Mouse (Mus musculus): Measurements from ENCODE around the gene Grsf1.
A peak's percentile ranks its signal among the peaks of the same experiment; 100 is the strongest.

Gene Grsf1

DNA sequence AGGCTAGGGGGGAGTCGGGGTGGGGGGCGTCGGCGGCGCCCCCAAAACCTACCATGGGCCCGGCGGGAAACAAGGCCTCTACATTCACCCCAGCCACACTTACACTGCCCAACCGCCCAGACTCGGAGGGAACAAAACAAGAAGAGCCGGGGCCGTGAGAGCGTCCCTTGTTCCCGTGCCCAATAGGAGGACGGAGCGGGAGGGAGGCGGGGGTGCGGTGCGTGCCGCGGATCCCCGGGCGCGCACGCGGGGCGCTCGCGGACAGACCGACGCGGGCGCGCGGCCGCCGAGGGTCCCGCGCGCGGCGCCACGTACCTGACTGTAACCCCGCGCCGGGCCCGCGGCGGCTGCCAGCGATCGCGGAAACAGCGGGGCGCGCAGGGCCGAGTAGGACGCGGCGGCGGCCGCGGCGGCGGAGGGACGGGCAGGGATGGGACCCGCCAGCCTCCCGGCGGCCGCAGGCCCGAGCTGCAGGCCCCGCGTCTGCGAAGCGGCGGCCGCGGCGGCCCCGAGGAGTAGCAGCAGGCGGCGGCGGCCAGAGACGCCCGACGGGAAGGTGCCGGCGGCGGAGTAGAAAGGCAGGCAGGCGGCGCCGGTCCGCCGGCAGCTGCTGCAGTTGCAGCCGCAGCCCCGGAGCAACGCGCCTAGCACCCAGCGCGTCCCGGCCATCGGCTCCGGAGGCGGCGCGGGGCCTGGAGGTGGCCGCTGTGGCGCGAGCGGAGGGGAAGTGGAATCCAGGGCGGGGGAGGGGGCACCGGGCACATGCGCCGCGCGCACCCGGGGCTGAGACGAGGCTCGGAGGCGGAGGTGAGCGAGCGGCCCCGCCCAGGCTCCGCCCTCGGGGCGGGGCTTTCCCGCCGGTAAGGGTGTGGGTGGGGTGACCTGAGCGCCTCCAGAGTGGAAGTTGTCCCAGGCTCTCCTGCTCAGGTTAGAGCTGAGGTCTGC is at the start of gene Grsf1:
Gene Grsf1 (minus strand): TSS at position 729 of the 945 bp plus-strand sequence.
- peak; percentile 93 to 95 for DNase-seq

DNA sequence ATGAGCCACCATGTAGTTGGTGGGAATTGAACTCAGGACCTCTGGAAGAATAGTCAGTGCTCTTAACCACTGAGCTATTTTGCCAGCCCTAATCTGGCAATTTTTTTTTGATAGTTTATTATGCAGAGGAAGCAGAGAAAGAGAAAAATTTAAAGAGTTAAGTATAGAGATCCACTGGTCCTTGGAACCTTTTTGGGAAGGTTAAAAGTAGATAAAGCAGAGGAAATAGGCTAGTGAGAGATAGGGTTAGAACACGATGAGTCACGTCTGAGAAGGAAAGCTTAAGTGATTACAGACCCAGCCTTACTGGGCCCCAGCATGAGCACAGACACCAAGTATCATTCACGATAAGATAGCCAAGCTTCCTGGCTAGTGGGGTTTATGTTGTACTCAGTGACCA is 48.1 kb upstream of the Grsf1 start:
- no peak for DNase-seq

DNA sequence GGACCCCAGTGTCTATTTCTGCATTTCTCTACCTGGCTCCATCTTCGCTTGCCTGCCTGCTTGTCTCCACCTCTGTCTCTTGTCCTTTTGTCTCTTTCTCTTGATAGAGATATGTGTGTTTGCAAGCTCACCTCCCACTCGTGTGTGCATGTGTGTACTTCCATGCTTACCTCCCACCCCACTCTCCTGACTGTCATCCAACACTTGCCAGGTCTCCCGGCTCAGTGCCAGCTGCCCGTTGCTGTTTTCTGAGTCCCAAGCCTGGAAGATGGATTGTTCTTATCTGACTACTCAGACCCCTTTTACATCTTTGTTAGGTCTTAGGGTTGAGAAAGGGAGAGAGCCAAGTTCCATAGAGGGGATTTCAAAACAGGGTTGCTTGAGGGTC is 46.2 kb upstream of the Grsf1 start:
- peak in 1 of 2 experiments; percentile 17 for DNase-seq

DNA sequence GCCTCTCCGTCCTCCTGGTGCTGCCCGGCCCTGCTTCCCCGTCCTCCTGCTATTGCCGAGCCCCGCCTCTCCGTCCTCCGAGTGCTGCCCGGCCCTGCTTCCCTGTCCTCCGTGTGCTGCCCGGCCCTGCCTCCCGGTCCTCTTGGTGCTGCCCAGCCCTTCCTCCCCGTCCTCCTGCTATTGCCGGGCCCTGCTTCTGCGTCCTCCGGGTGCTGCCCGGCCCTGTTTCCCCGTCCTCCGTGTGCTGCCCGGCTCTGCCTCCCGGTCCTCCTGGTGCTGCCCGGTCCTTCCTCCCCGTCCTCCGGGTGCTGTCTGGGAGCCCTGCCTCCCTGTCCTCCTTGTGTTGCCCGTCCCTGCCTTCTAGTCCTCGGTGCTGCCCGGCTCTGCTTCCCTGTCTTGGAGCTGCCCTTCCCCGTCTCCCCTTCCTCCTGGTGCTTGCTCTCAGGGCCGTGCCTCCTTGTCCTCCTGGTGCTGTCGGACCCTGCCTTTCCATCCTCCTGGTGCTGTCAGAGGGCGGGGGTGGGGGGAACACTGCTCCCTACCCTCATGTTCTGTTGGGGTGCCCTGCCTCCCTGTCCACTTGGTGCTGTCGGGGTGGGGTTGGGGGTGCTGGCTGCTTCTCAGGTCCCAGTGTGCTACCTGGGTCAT is 45.7 kb upstream of the Grsf1 start:
- DNase-seq: peak; percentile 66 to 67

DNA sequence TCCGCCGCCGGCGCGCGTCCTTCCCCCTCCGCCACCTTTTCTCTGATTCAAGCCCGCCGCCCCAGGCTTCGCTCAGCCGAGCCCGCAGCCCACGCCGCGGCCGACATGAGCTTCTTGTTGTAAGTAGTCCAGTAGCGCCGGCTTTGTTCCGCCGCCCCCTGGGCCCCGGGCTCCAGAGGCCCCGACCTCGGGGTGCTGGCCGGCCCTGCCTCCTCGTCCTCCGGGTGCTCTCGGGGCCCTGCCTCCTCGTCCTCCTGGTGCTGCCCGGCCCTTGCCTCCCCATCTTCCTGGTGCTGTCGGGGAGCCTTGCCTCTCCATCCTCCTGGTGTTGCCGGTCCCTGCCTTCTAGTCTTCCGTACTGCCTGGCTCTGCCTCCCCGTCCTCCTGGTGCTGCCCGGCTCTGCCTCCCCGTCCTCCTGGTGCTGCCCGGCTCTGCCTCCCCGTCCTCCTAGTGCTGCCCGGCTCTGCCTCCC is 45.1 kb upstream of the Grsf1 start:
- peak in 1 of 2 experiments; percentile 10 for DNase-seq

DNA sequence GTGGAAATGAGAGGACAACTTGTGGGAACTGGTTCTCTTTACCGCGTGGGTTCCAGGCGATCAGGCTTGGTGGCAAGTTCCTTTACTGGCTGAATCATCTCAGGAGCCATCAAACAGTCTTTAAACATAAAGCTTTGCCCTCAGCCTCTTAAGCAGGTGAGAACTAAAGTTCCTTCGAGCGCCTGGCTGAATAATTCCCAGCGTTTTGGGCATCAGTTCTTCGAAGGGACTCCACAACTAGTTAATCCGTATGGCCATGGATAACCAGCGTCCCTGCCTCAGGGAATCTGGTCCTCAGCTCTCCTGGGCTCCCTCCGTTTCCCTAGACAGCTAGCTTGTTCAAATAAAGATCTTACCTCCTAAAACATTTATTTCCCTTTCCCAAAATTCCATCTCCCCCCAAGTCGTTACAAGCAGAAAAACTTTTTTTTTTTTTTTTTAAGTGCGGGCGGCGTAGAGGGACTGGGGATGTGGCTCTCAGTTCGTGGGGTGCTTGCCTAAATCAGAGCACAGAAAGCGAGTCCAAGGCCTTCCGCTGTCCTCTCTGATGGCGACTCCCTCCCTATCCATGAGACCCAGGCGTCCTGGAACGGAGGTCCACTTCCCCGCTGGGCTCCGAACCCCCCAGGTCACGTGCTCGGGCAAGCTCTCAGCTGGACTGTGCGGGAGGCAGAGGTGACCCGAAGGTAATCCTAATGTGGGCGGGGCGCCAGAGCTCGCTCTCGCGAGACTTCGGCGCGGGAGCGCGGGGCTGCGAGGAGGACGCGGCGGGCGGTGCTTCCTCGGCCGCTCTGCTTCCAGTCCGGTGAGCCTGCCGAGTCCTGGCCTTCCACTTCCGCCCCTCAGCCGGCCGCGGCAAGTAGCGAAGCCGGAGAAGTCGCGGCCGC is 44.4 kb upstream of the Grsf1 start, which contains the start of gene Mob1b:
Gene Mob1b (plus strand): TSS at position 740 of the 887 bp plus-strand sequence.
- DNase-seq: peak; percentile 97 to 98

DNA sequence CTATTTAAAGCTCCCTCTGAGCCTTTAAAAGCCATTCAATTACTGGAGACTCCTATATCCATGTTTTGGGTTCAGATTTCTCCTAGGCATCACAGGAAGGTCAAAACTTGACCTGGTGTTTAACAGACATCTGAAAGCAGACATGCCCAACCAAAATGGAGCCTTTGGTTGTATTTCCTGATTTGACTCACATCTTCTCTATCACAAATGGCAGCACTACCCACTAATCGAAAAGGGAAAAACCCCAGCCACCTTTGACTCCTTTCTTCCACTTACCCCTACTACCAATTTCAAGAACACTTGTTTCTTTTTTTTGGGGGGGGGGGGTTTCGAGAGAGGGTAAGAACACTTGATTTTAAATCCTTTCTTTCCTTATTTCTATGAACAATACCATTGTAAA is 41.0 kb upstream of the Grsf1 start:
- no peak for DNase-seq

DNA sequence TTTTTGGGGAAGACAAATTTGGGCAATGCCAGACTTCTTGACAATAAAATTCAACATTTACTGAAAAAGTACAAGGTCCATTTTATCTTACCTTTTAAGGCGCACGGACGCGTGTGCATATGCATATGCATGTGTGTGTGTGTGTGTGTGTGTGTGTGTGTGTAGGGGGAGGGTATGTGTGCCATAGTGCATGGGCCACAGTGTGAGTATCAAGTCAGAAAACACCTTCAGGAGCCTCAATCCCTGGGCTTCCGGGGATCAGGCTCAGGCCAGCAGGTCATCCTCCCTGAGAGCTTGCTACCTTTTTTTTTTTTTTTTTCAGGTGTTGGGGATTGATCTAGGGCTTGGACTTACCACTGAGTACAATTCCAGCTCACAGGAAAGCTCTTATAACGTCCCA is 36.4 kb upstream of the Grsf1 start:
- DNase-seq: no peak

DNA sequence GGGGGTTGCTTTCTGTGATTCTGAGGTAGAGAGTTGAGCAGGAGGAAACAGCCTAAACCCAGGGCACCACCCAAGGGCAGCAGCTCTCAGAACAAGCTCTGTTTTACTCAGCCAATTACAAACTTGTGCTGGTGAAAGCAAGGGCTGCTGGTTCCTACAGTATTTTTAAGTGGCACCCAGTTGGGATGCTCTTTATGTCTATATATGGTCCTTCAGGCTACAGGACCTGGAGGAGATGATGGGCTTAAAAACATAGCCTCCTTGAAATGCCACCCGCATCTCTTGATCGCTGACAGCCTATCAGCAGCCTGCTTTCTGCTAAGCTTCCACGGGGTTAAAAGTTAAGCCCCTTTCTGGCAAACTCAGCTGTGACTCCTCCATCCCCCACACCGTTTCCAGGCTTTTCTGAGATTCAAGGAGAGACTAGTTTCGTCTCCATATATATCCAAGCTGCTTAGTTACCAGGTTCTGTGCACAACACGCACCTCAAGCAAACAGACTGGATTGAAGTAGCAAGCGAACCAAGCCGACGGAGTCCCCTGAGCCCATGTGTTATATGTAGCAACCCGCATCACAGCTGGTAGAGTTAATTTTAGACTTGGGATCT is 35.8 kb upstream of the Grsf1 start:
- DNase-seq: peak in 1 of 2 experiments; percentile 15

DNA sequence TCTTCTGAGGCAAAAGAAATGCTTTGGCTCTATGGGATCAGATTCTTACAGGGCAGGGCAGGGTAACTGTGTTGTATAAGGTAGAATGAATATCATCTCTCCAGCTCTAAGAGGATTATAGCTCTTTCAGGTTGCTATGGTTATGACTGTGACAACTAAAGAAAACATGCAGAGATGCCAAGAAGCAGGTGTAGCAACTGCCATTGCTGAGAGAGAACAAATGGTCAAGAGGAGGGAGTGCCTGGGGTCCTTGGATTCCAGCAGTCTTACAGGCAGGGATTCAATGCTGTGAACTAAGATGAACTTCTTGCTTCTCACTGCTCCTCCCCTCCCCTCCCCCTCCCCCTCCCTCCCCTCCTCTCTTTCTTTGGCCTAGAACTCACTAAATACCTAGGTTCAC is 35.2 kb upstream of the Grsf1 start:
- DNase-seq: peak; percentile 66 to 76

DNA sequence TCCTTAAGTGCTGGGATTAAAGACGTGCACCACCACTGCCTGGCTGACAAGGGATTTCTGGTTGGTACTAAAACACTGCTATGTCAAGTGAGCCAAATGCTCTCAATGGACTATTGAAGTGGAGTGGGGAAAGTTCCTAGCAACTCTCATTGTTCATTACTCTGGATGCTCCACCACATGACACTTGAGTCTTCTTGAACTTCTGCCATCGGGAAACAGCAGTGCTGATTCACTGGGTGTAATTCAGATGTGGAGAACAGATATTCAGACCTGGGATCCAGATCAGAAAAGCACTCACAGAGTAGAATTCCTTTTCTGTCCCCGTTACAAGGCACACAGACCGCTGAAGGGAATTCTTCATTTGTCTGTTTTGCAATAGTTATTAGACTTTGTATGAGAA is 27.6 kb upstream of the Grsf1 start:
- DNase-seq: peak in 1 of 2 experiments; percentile 46

DNA sequence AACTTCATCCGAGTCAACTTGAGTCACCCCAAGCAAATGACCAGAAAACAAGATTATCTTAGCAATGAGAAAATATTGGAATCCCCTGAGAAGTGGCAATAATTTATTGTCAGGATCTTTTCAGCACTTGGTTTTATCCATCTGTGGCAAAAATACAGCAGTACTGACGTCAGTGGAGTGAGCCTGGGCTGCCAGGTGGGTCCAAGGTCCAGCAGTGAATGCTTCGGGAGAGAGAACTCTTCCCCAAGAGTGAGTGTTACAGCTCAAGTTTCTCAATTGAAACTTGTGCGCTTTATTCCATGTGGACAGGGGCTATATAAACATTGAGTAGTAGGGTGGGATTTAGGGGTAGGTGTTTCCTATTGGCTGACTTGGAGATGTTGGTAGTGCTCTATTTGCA is 26.1 kb upstream of the Grsf1 start:
- no peak for DNase-seq

DNA sequence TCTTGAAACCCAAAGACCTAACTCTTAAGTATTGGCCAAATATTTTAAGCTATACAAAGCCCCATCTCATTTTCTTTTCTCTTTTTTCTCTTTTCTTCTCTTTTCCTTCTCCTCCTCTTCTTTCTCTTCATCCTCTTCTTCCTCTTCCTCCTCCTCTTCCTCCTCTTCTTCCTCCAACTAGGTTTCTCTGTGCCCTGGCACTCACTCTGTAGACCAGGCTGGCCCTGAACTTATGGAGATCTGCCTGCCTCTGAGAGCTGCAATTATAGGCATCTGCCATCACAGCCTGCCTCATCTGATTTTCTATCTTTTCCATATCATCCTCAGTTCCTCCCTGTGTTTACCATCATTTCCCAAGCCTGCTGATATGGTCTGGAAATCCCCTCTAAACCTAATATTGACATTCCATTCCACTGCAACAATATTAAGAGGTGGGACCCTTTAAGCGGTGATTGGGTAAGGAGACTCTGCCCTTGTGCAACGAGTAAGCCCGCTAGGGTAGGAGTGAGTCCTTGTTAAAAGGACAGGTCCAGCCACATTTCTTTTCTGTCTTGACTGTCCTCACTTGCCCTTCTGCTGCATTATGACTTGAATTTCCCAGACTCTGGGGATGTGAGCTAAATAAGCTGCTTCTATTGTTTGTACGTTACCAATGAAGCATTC is 23.4 kb upstream of the Grsf1 start:
- DNase-seq: peak; percentile 56 to 75

DNA sequence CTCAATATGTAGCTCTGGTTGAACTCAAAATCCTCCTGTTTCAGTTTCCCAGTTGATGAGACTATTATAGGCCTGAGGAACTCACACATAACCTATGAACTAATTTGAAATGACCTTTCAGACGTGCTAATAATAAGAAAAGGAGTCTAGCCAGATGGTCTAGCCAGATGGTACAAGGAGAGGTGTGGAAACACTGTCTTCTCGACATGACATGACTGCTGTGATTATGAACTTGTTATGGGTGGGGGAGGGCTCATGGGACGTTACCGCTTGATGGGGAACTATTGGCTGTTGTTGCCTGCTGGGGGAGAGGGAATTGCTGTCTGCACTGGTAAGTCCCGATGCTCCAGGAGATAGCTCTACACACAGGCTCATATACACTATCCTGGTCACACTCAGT is 21.3 kb upstream of the Grsf1 start:
- DNase-seq: no peak

DNA sequence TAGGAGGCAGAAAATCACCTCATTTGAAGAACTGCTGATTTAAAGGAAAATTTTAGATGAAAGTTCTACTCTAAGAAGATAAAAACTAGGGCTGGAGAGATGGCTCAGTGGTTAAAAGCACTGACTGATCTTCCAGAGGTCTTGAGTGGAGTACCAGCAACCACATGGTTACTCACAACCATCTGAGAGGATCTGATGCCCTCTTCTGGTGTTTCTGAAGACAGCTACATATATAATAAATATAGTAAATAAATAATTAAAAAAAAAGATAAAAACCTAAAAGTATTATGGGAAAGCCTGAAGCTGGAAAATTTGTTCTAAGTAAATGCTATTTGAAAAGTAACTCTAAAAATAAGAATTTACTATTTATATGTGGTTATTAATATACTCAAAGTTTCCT is 17.1 kb upstream of the Grsf1 start:
- no peak for DNase-seq

DNA sequence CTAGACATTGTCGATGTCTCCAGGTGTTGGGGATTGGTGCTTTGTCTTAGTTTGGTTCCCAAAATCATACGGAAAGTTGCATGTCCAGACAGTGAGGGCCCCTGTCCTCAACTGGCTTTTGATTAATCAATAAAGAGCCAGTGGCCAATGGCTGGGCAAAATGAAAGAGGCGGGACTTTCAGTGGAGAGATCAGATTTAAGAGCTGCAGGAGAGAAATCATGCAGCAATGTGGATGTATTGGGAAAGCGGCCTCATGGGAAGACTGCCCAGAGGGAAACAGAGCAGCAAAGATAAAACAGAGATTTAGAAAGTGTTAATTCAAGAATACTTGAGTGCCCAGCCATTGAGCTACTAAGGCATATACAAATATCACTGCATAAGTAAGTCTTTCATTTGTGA is 16.6 kb upstream of the Grsf1 start:
- DNase-seq: no peak

DNA sequence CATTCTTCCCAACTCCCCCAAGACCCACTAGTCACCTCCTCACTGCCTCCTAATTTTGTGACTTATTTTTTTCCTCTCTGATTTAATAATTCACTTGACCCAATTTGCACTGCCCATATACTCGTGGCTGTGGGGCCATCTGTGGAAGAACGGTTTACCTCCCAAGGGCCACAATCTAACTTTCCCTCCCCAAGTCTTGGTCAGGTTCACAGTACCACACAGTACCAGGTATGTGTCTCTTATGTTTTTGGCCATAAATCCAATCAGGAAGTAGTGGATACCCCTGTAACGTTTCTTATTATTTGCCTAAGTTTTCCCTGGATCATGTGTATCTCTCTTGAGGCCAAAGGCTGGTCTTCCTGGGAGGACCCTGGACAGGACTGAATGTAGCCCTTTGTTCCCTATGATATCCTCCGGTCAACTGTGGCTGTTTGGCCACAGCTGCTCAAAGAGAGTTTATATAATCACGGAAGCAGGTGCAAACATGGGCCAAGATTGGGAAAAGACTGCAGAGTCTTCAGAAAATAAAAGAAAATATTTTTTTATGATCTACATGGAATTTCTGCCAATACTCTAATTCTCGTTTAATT is 15.6 kb upstream of the Grsf1 start:
- no peak for DNase-seq

DNA sequence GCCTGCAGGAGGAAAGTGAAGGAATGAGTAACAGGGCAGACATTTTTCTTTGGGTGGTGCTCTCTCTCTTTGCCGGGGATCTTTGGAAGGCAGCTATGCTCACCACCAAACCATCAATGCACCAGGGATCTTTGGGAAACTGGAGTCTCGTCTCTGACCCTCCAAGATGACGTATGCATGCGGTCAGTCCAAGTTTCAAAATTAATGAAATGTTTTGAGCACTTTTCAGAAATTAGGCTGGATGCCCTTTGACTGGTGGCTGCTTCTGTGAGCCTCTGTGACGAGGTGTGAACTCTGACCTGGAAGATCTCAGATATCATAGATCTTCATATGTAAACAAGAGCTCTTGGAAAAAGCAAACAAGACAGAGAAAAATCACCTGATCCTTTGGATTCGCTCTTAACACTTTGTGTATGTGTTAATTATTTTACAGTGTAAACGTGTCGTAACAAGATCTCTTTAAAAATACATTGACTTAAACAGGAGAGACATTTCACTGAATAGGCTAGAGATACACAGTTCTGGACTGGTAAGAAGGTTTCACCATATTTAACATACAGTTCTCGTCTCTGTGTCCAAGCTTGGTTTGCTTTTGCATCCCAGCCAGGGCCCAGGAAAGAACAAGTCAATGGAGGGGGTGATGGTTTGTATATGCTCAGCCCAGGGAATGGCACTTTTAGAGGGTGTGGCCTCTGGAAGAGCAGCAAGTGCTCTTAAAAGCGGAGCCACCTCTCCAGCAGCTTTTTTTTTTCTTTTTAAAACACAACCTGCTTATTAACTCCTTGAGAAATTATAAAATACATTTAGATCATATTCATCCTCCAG is 14.9 kb upstream of the Grsf1 start:
- peak in 1 of 2 experiments; percentile 24 for DNase-seq

DNA sequence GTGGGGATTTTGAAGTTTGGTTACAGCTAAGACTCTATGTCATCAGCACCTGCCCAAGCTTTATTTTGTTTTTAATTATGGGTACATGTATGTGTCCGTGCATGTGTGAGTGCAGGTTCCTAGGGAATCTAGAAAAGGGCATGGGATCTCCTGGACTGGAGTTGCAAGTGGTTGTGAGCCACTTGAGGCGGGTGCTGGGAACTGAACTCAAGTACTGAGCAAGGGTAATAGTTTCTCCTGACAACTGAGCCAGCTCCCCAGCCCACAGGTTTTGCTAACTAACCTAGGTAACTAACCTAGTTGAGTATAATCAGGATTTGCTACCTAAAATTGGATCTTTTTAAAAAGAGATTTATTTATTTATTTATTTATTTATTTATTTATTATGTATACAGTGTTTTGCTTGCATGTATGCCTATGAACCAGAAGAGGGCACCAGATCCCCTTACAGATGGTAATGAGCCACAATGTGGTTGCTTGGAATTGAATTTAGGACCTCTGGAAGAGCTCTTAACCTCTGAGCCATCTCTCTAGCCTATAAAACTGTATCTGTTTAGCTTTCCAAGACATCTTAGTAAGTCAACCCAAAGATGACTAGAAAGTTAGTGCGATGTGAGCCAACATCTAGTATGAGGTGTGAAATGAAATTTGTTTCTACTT is 13.4 kb upstream of the Grsf1 start:
- no peak for DNase-seq
